Mouse (Mus musculus): Measurements from ENCODE around the gene Kif1b.

Kif1b gene

DNA sequence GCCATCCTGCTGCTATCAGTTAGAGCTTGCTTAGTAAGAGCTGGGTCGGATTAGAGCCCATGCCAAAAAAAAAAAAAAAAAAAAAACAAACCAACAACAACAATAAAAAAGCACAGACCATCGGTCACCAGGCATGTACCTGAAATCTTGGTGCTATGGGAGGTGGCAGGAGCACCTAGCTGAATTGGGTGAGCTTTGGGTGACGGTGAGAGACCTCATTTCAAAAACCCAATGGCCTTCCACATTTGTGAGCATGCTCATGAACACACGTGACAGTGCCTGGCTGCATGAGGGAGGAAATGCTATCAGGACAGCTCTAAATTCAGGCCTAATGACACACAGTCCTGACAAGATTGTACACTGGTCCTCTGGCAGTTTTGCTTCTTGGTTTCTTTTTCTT lies 159.4 kb downstream of the Kif1b start:
- DNase-seq (ENCODE audit: low read depth, low spot score) = no peak
- no peaks in the 10 kb centered on the region for H3K27me3 ChIP-seq (ENCODE audit: control insufficient read depth, insufficient read depth, low read length, poor library complexity, severe bottlenecking)
- H3K36me3 ChIP-seq (ENCODE audit: control insufficient read depth, insufficient read depth, low read length, poor library complexity, severe bottlenecking) = peaks cover 6% of the 10 kb centered on the region; the same call in 1 of the 2 replicates

DNA sequence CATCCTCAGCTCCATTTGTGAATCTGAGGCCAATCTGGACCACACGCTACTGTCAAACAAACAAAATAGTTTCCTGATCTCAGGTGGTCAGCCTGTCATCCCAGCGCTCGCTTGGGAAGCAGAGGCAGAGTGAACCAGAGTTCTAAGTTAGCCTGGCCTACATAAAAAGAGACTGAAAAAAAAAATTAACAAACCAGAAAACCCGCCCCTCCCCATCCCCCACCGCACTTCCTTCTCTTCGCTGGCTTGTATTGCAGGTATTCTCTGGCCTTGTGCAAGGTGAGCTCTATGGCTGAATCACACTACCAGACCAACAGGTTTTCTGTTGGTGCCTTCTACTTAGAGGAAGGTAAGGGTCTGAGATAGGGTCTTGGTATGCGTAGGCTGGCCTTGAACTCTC lies 160.0 kb downstream of the Kif1b start:
- no peak for DNase-seq (ENCODE audit: low read depth, low spot score)
- Histone ChIP-seq H3K36me3 (ENCODE audit: control insufficient read depth, insufficient read depth, low read length, poor library complexity, severe bottlenecking) (peaks cover 6% of the 10 kb centered on the region; the same call in 1 of the 2 replicates), H3K27me3 (ENCODE audit: control insufficient read depth, insufficient read depth, low read length, poor library complexity, severe bottlenecking) (no peaks in the 10 kb centered on the region)

DNA sequence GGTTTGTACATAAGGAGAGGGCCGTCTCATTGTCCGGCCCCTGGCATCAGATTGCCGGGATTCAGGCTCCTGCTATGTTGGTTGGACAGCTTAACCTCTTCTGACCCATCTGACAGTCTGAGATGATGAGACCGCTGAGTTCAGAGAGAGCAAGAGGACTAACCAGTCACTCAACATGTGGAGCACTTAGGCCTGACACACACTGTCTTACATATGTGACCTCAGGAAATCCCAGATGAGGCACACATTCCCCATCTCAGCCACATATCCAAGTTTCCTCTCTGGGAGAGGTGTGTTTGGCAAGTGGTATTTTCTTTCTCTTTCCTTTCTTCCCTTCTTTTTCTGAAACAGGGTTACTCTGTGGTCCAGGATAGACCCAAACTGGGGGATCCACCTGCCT lies 162.3 kb downstream of the Kif1b start:
- DNase-seq (ENCODE audit: low read depth, low spot score) = no peak
- no peaks in the 10 kb centered on the region for H3K27me3 ChIP-seq (ENCODE audit: control insufficient read depth, insufficient read depth, low read length, poor library complexity, severe bottlenecking)
- no peaks in the 10 kb centered on the region for H3K36me3 ChIP-seq (ENCODE audit: control insufficient read depth, insufficient read depth, low read length, poor library complexity, severe bottlenecking)

DNA sequence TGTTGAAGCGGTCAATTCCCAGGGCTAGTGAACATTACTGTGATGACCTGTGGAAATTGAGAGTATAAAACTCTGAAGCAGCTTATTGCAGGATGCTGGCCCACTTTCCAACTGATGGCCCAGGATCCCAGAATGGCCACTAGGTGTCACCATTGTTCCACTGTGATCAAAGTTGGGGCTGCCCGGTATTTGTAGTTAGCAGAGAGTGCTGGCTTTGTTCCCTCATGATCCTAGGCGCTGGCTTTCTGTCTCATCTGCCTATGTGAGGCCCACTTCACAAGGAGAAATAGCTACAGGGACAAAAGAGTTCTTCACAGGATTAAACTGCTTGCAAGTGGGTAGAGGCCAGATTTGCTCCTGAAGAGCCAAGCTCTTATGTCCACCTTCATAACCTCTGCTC lies 163.0 kb downstream of the Kif1b start:
- Histone ChIP-seq H3K27me3 (ENCODE audit: control insufficient read depth, insufficient read depth, low read length, poor library complexity, severe bottlenecking) (no peaks in the 10 kb centered on the region), H3K36me3 (ENCODE audit: control insufficient read depth, insufficient read depth, low read length, poor library complexity, severe bottlenecking) (no peaks in the 10 kb centered on the region)
- peak; percentile 89 for DNase-seq (ENCODE audit: low read depth, low spot score)

- H3K27me3 ChIP-seq (ENCODE audit: control insufficient read depth, insufficient read depth, low read length, poor library complexity, severe bottlenecking) = no peaks in the 10 kb centered on the region
- no peak for DNase-seq (ENCODE audit: low read depth, low spot score)
Observed at GRCm38 (mm10) chr4:149143594-149143993, 163.9 kb downstream of the Kif1b start.

GRCm38 (mm10) chr4:149138515-149138914 lies 169.0 kb downstream of the Kif1b start:
- H3K27me3 ChIP-seq (ENCODE audit: control insufficient read depth, insufficient read depth, low read length, poor library complexity, severe bottlenecking) = 0 out of 2 replicates have a peak, but pooled peaks cover 1% of the 10 kb centered on the region
- DNase-seq (ENCODE audit: low read depth, low spot score) = no peak
- H3K36me3 ChIP-seq (ENCODE audit: control insufficient read depth, insufficient read depth, low read length, poor library complexity, severe bottlenecking) = no peaks in the 10 kb centered on the region

More at GRCm38 (mm10) chr4:149143594-149143993, 163.9 kb downstream of the Kif1b start:
- no peaks in the 10 kb centered on the region for H3K36me3 ChIP-seq (ENCODE audit: control insufficient read depth, insufficient read depth, low read length, poor library complexity, severe bottlenecking)

DNA sequence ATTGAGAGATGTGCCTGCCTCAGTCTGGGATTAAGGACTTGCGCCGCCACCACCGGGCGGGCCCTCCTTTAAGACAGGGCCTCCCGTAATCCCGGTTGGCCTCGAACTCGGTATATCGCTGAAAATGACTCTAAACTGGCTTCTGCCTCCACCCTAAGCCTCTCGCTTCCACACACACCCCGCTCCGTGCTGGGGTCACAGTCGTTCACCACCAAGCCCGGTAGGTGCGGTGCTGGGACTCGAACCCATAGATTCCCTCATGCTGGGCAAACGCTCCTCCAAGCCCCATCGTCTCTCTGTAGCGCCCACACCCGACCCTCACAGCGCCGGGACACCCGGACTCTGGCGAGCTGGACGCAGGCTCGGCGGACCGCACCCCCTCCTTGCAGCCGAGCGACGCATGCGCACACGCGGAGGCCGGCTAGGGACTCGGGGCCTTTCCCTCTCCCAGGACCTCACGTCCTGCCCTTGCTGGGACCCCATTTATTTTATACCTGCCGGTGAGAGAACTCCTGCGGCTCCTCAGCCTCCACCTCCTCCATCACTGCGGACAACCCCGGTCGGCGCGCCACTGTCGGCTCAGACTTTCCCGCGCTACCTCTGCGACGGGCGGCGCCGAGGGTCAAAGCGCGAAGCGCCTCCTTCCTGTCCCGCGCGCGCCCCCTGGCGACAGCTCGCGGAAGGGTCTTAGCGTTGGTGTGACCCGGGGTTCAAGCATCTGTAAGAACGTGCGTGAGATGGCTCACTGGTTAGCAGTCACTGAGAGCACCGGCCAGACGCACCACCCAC lies 170.3 kb downstream of the Kif1b start, which contains the start of gene Cenps:
TSS of gene Cenps (minus strand) at position 648 of the 789 bp plus-strand sequence.
- peak; percentile 93 for DNase-seq (ENCODE audit: low read depth, low spot score)
- Histone ChIP-seq H3K36me3 (ENCODE audit: control insufficient read depth, insufficient read depth, low read length, poor library complexity, severe bottlenecking) (no peaks in the 10 kb centered on the region), H3K27me3 (ENCODE audit: control insufficient read depth, insufficient read depth, low read length, poor library complexity, severe bottlenecking) (0 out of 2 replicates have a peak, but pooled peaks cover 1% of the 10 kb centered on the region)

GRCm38 (mm10) chr4:149136116-149136850 lies 171.2 kb downstream of the Kif1b start:
- no peaks in the 10 kb centered on the region for H3K36me3 ChIP-seq (ENCODE audit: control insufficient read depth, insufficient read depth, low read length, poor library complexity, severe bottlenecking)
- H3K27me3 ChIP-seq (ENCODE audit: control insufficient read depth, insufficient read depth, low read length, poor library complexity, severe bottlenecking) = 0 out of 2 replicates have a peak, but pooled peaks cover 1% of the 10 kb centered on the region
- no peak for DNase-seq (ENCODE audit: low read depth, low spot score)

GRCm38 (mm10) chr4:149133395-149133794 lies 174.1 kb downstream of the Kif1b start:
- Histone ChIP-seq H3K36me3 (ENCODE audit: control insufficient read depth, insufficient read depth, low read length, poor library complexity, severe bottlenecking) (no peaks in the 10 kb centered on the region), H3K27me3 (ENCODE audit: control insufficient read depth, insufficient read depth, low read length, poor library complexity, severe bottlenecking) (0 out of 2 replicates have a peak, but pooled peaks cover 1% of the 10 kb centered on the region)
- DNase-seq (ENCODE audit: low read depth, low spot score) = no peak

GRCm38 (mm10) chr4:149131789-149132565 lies 175.5 kb downstream of the Kif1b start:
- DNase-seq (ENCODE audit: low read depth, low spot score) = peak; percentile 73
- Histone ChIP-seq H3K27me3 (ENCODE audit: control insufficient read depth, insufficient read depth, low read length, poor library complexity, severe bottlenecking) (0 out of 2 replicates have a peak, but pooled peaks cover 1% of the 10 kb centered on the region), H3K36me3 (ENCODE audit: control insufficient read depth, insufficient read depth, low read length, poor library complexity, severe bottlenecking) (no peaks in the 10 kb centered on the region)

- peak; percentile 40 for DNase-seq (ENCODE audit: low read depth, low spot score)
- Histone ChIP-seq H3K27me3 (ENCODE audit: control insufficient read depth, insufficient read depth, low read length, poor library complexity, severe bottlenecking) (no peaks in the 10 kb centered on the region), H3K36me3 (ENCODE audit: control insufficient read depth, insufficient read depth, low read length, poor library complexity, severe bottlenecking) (no peaks in the 10 kb centered on the region)
Observed at GRCm38 (mm10) chr4:149131021-149131752, 176.3 kb downstream of the Kif1b start.

GRCm38 (mm10) chr4:149128467-149128866 lies 179.0 kb downstream of the Kif1b start:
- no peak for DNase-seq (ENCODE audit: low read depth, low spot score)
- Histone ChIP-seq H3K27me3 (ENCODE audit: control insufficient read depth, insufficient read depth, low read length, poor library complexity, severe bottlenecking) (no peaks in the 10 kb centered on the region), H3K36me3 (ENCODE audit: control insufficient read depth, insufficient read depth, low read length, poor library complexity, severe bottlenecking) (no peaks in the 10 kb centered on the region)

GRCm38 (mm10) chr4:149126663-149127062 lies 180.8 kb downstream of the Kif1b start, which contains the start of gene Cort:
Cort (minus strand) TSS chr4:149126763.
- Histone ChIP-seq H3K27me3 (ENCODE audit: control insufficient read depth, insufficient read depth, low read length, poor library complexity, severe bottlenecking) (no peaks in the 10 kb centered on the region), H3K36me3 (ENCODE audit: control insufficient read depth, insufficient read depth, low read length, poor library complexity, severe bottlenecking) (no peaks in the 10 kb centered on the region)
- no peak for DNase-seq (ENCODE audit: low read depth, low spot score)
